ENCODE assay signal across 6 mouse cellular contexts in the genomic region with DNA sequence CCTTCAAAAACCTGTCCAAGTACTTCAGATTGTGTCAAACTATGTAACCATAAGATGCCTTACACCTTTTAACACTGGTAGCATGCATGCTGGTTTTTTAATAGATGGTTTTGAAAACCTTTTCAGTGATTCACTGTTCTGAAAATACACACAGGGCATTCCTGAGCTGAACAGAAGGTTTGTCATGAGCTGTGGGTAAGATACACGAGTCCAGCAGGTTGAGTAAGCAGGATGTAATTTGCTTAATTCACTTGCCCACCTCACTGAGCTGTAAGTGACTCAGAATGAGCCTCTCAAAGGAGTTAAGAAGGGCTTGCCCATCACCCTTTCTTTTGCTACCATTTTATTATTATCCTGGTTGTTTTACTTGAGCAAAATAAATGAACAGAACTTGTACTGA.
"Had no signal": no experiment of that assay in that cellular context is flagged by ENCODE, and none has a peak within 500 bp of the region (broad histone marks: within the 10 kb centered on the region; RNA-seq: fewer than 3 reads in every experiment).

No protein-coding gene starts in this region.

- DNase-seq: kidney, postnatal 25 days; layer of hippocampus, postnatal 36 days; lung, embryonic 14.5 days; lung, postnatal 10 days; lung, postnatal 4 days; right cerebral cortex, postnatal 25 days had no signal
